In genomic region chr11:72944996-72945793, GRCm38 (mm10) we compare ENCODE assay signal across 11 mouse cellular contexts. TPM values are rescaled to one million over a fixed set of nuclear protein-coding genes. Genes with fewer than 3 reads are reported as not detected.
DNase-seq lines count a peak whose midpoint lies in the region; ATAC-seq and TF ChIP-seq lines count a peak whose summit lies in the region.
"Had no signal": no experiment of that assay in that cellular context is flagged by ENCODE, and none has a peak within 500 bp of the region (broad histone marks: within the 10 kb centered on the region; RNA-seq: fewer than 3 reads in every experiment).

No protein-coding gene starts in this region.

- H3K79me2 ChIP-seq in liver, adult 2 months (ENCODE audit: control insufficient read depth, insufficient read depth, low read length), result no peaks in the 10 kb centered on the region

- no peak for TF ChIP-seq EP300 in liver, postnatal 0 days (IDR thresholded peaks at IDR 0.05; ENCODE audit: low read depth)
- no peak; the same call in 1 of the 2 replicates for TF ChIP-seq EP300 in lung, postnatal 0 days (IDR thresholded peaks at IDR 0.05)

- H3K4me1 ChIP-seq in liver, adult 2 months (ENCODE audit: control insufficient read depth, insufficient read depth, low read length), result peaks cover 6% of the 10 kb centered on the region; the same call in 1 of the 2 replicates
- peaks cover 24% of the 10 kb centered on the region for H3K4me1 ChIP-seq in liver, postnatal 0 days (ENCODE audit: insufficient read depth)
- peaks cover 44% of the 10 kb centered on the region for H3K4me1 ChIP-seq in heart, embryonic 10.5 days
- H3K4me1 ChIP-seq in intestine, postnatal 0 days (replicated peaks; ENCODE audit: control insufficient read depth, insufficient read depth, low read length), result peaks cover 9% of the 10 kb centered on the region; the same call in 1 of the 2 replicates
- peaks cover 26% of the 10 kb centered on the region for H3K4me1 ChIP-seq in lung, postnatal 0 days (ENCODE audit: insufficient read depth, low read depth, low read length)

- no peak overlapping the region for H3K4me2 ChIP-seq in liver, postnatal 0 days (ENCODE audit: low read depth, low read length)
- H3K4me2 ChIP-seq in intestine, postnatal 0 days (replicated peaks; ENCODE audit: low read depth), result no peak overlapping the region
- no peak overlapping the region for H3K4me2 ChIP-seq in lung, postnatal 0 days (replicated peaks; ENCODE audit: low read depth, low read length)

- no peak overlapping the region for H3K4me3 ChIP-seq in liver, adult 2 months (ENCODE audit: insufficient read depth, low read depth, low read length)
- no peak overlapping the region for H3K4me3 ChIP-seq in liver, postnatal 0 days (ENCODE audit: low read depth, low read length)
- no peak overlapping the region for H3K4me3 ChIP-seq in heart, embryonic 10.5 days
- H3K4me3 ChIP-seq in intestine, postnatal 0 days (ENCODE audit: low read depth, low read length), result no peak overlapping the region
- H3K4me3 ChIP-seq in lung, postnatal 0 days (ENCODE audit: low read depth, low read length), result no peak overlapping the region
- H3K4me3 ChIP-seq: layer of hippocampus, adult 2 months; liver, embryonic 15.5 days had no signal

- peak; percentile 18 for DNase-seq in liver, adult 2 months (ENCODE audit: extremely low read depth, low read depth, low spot score)
- DNase-seq in liver, postnatal 0 days, result no peak
- DNase-seq in heart, embryonic 10.5 days (ENCODE audit: low spot score), result no peak
- peak; percentile 62 for DNase-seq in lung, postnatal 0 days (ENCODE audit: low spot score)
- DNase-seq in urinary bladder, adult 2 months (ENCODE audit: low spot score), result no peak
- no peak for DNase-seq in cerebellum, adult 11 months
- no peak for DNase-seq in frontal cortex, adult 2 months (ENCODE audit: extremely low spot score in 1 of 2, low spot score in 1 of 2)

- 37% methylated on average over 7 of the region's 7 CpGs for WGBS in liver, adult 2 months
- 37% methylated on average over 7 of the region's 7 CpGs for WGBS in liver, postnatal 0 days (ENCODE audit: insufficient replicate concordance)
- 51% methylated on average over 7 of the region's 7 CpGs for WGBS in heart, embryonic 10.5 days
- 48% methylated on average over 7 of the region's 7 CpGs for WGBS in intestine, postnatal 0 days
- WGBS in lung, postnatal 0 days, result 28% methylated on average over 7 of the region's 7 CpGs

- H3K9me3 ChIP-seq in liver, postnatal 0 days (ENCODE audit: low read length), result no peaks in the 10 kb centered on the region
- H3K9me3 ChIP-seq in heart, embryonic 10.5 days, result no peaks in the 10 kb centered on the region
- no peaks in the 10 kb centered on the region for H3K9me3 ChIP-seq in intestine, postnatal 0 days (ENCODE audit: control insufficient read depth)
- H3K9me3 ChIP-seq in lung, postnatal 0 days (ENCODE audit: low read length), result no peaks in the 10 kb centered on the region
- H3K9me3 ChIP-seq: G1E had no signal

- no peak overlapping the region for H3K9ac ChIP-seq in liver, adult 2 months (ENCODE audit: low read depth, low read length)
- no peak overlapping the region for H3K9ac ChIP-seq in liver, postnatal 0 days (replicated peaks)
- H3K9ac ChIP-seq in intestine, postnatal 0 days (ENCODE audit: low read depth, low read length), result no peak overlapping the region; the same call in 1 of the 2 replicates
- no peak overlapping the region for H3K9ac ChIP-seq in lung, postnatal 0 days (replicated peaks; ENCODE audit: low read depth)
- H3K9ac ChIP-seq: liver, embryonic 15.5 days had no signal

- no peak for TF ChIP-seq CTCF in liver, adult 2 months (IDR thresholded peaks at IDR 0.05; ENCODE audit: low read depth, low read length)
- TF ChIP-seq CTCF in liver, postnatal 0 days (IDR thresholded peaks at IDR 0.05; ENCODE audit: low read depth), result no peak
- no peak for TF ChIP-seq CTCF in intestine, postnatal 0 days (IDR thresholded peaks at IDR 0.05; ENCODE audit: low read depth)
- TF ChIP-seq CTCF in lung, postnatal 0 days (IDR thresholded peaks at IDR 0.05), result no peak

- H3K27ac ChIP-seq in liver, adult 2 months (replicated peaks; ENCODE audit: insufficient read depth, low read depth, low read length), result no peak overlapping the region
- H3K27ac ChIP-seq in liver, postnatal 0 days (ENCODE audit: low read depth), result no peak overlapping the region
- H3K27ac ChIP-seq in heart, embryonic 10.5 days, result peak overlapping the region; percentile 30; the same call in 1 of the 2 replicates
- peak overlapping the region; percentile 46; the same call in 1 of the 2 replicates for H3K27ac ChIP-seq in intestine, postnatal 0 days (ENCODE audit: low read depth, low read length)
- H3K27ac ChIP-seq in lung, postnatal 0 days (ENCODE audit: low read length), result peak overlapping the region; percentile 84
- H3K27ac ChIP-seq: layer of hippocampus, adult 2 months; liver, embryonic 15.5 days had no signal

- no peaks in the 10 kb centered on the region for H3K36me3 ChIP-seq in liver, adult 2 months (ENCODE audit: control insufficient read depth, insufficient read depth, low read length)
- no peaks in the 10 kb centered on the region for H3K36me3 ChIP-seq in liver, postnatal 0 days (replicated peaks; ENCODE audit: insufficient read depth, low read length)
- H3K36me3 ChIP-seq in heart, embryonic 10.5 days, result no peaks in the 10 kb centered on the region
- H3K36me3 ChIP-seq in intestine, postnatal 0 days (ENCODE audit: control insufficient read depth, insufficient read depth), result no peaks in the 10 kb centered on the region
- no peaks in the 10 kb centered on the region for H3K36me3 ChIP-seq in lung, postnatal 0 days (ENCODE audit: insufficient read depth, low read length)
- H3K36me3 ChIP-seq: G1E; liver, embryonic 15.5 days had no signal

- no peaks in the 10 kb centered on the region for H3K27me3 ChIP-seq in liver, adult 2 months (ENCODE audit: control insufficient read depth, insufficient read depth, low read length)
- no peaks in the 10 kb centered on the region for H3K27me3 ChIP-seq in liver, postnatal 0 days (ENCODE audit: insufficient read depth, low read length)
- H3K27me3 ChIP-seq in heart, embryonic 10.5 days (ENCODE audit: insufficient read depth, poor library complexity, severe bottlenecking), result peaks cover 20% of the 10 kb centered on the region; the same call in 1 of the 2 replicates
- H3K27me3 ChIP-seq in intestine, postnatal 0 days (replicated peaks; ENCODE audit: control insufficient read depth, insufficient read depth, low read length), result no peaks in the 10 kb centered on the region
- H3K27me3 ChIP-seq in lung, postnatal 0 days (replicated peaks; ENCODE audit: insufficient read depth, low read length), result no peaks in the 10 kb centered on the region
- H3K27me3 ChIP-seq: liver, embryonic 15.5 days had no signal

- ATAC-seq in liver, postnatal 0 days, result no peak
- no peak for ATAC-seq in intestine, postnatal 0 days
- ATAC-seq in lung, postnatal 0 days, result peak; percentile 55

- no peak for TF ChIP-seq POLR2A in liver, adult 2 months (IDR thresholded peaks at IDR 0.05; ENCODE audit: extremely low read depth, insufficient read depth, low read length)

RNA-seq across cellular contexts. Expression of gene Atp2a3, which starts 15.8 kb away (rescaled TPM):
- 0.46 and 1.3 TPM in 2 replicates for total RNA-seq in liver, adult 2 months (2014; rRNA removed)
- 1.8 and 2.8 TPM in 2 replicates for polyA plus RNA-seq in liver, adult 2 months (2012; rRNA removed)
- polyA plus RNA-seq in liver, postnatal 0 days (2015; fragmentation: Nextera tagmentation; extraction: Ambion mirVana), result 13.5 and 14.6 TPM in 2 replicates
- polyA plus RNA-seq in heart, embryonic 10.5 days (2016; fragmentation: Nextera tagmentation; extraction: Ambion mirVana), result 3.4 and 4.1 TPM in 2 replicates
- 16.2 and 16.7 TPM in 2 replicates for polyA plus RNA-seq in intestine, postnatal 0 days (2015; fragmentation: Nextera tagmentation; extraction: Ambion mirVana)
- 30.7 and 33.1 TPM in 2 replicates for polyA plus RNA-seq in lung, postnatal 0 days (2015; fragmentation: Nextera tagmentation; extraction: Ambion mirVana)
- polyA plus RNA-seq in urinary bladder, adult 2 months (2012; rRNA removed), result 24.7 and 35.1 TPM in 2 replicates
- 4.9 and 5.9 TPM in 2 replicates for polyA plus RNA-seq in frontal cortex, adult 2 months (2012; rRNA removed)

RNA-seq across cellular contexts. Expression of gene P2rx1, which starts 53.7 kb away (rescaled TPM):
- 0.28 and 0.34 TPM in 2 replicates for total RNA-seq in liver, adult 2 months (2014; rRNA removed)
- 0.11 and 0.12 TPM in 2 replicates for polyA plus RNA-seq in liver, adult 2 months (2012; rRNA removed)
- polyA plus RNA-seq in liver, postnatal 0 days (2015; fragmentation: Nextera tagmentation; extraction: Ambion mirVana), result 7.0 and 7.9 TPM in 2 replicates
- polyA plus RNA-seq in heart, embryonic 10.5 days (2016; fragmentation: Nextera tagmentation; extraction: Ambion mirVana), result 2.6 and 4.8 TPM in 2 replicates
- 3.4 and 4.1 TPM in 2 replicates for polyA plus RNA-seq in intestine, postnatal 0 days (2015; fragmentation: Nextera tagmentation; extraction: Ambion mirVana)
- polyA plus RNA-seq in lung, postnatal 0 days (2015; fragmentation: Nextera tagmentation; extraction: Ambion mirVana), result 1.9 and 2.1 TPM in 2 replicates
- polyA plus RNA-seq in urinary bladder, adult 2 months (2012; rRNA removed), result 542 and 648 TPM in 2 replicates
- 0.53 and 0.54 TPM in 2 replicates for polyA plus RNA-seq in frontal cortex, adult 2 months (2012; rRNA removed)

Comparison
In these comparisons a context has a peak if more than half of its experiments do, and no peak if none do; other contexts are left out.
1. DNase-seq: peak in liver, adult 2 months (single experiment) and lung, postnatal 0 days (single experiment); none in liver, postnatal 0 days (single experiment), heart, embryonic 10.5 days (single experiment), urinary bladder, adult 2 months (single experiment), cerebellum, adult 11 months (single experiment) and frontal cortex, adult 2 months (0 of 2).
2. H3K27ac ChIP-seq: peak in heart, embryonic 10.5 days (single experiment), intestine, postnatal 0 days (single experiment) and lung, postnatal 0 days (single experiment); none in liver, adult 2 months (single experiment) and liver, postnatal 0 days (single experiment).
3. RNA of gene P2rx1, which starts 53.7 kb away (polyA plus RNA-seq): 542 to 648 TPM in urinary bladder, adult 2 months; 7.0 to 7.9 TPM in liver, postnatal 0 days, 2.6 to 4.8 TPM in heart, embryonic 10.5 days, 3.4 to 4.1 TPM in intestine, postnatal 0 days, 1.9 to 2.1 TPM in lung, postnatal 0 days, 0.53 to 0.54 TPM in frontal cortex, adult 2 months and 0.11 to 0.12 TPM in liver, adult 2 months; every median in the first group is over 10 times any median in the second.